In the genomic region with DNA sequence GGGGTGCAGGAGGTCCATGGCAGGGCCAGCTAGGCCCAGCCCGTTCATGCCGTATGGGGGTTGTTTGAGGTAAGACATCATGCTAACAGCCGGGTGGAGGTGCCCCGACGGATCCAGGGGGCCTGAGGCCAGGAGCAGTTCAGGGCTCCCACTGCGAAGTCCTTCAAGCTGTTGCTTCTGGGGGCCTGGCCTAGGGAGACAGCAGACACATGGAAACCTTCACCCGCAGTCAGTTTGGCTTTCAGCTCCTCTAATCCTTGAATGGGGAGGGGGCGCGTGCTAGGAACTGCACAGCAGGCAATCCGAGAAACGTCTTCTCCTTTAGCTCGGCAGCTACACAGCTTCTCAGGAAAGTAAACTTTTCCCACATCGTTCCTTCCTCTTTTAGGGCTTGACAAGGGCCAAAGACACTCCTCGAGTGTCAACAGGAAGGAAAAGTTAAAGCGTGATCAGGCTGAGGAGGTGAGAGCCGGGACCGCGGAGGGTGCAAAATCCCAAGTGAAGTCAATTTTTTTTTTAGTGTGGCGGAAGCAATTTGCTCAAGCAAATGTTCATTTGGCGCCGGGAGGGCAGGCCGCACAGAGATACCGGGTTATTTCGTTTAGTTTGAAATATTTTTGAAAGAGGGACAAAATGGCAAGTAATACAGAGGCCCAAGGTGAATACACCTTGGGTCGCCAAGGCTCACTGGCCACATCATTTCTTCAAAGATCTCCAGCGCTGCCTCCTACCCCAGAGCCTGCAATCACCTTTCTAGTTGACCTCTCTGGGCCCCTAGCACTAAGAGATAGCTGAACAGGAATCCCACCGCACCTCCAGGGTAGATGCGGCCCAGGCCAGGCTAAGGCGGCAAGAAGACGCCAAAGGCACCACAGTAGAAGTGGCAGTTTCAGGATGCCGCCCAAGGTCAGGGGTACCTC, we compare ENCODE assay signal across 10 mouse cellular contexts. TPM values are rescaled to one million over a fixed set of nuclear protein-coding genes. Genes with fewer than 3 reads are reported as not detected.
A peak's percentile ranks its signal among the peaks of the same experiment; 100 is the strongest.
DNase-seq lines count a peak whose midpoint lies in the region; ATAC-seq and TF ChIP-seq lines count a peak whose summit lies in the region.
"Had no signal": no experiment of that assay in that cellular context is flagged by ENCODE, and none has a peak within 500 bp of the region (broad histone marks: within the 10 kb centered on the region; RNA-seq: fewer than 3 reads in every experiment).

No protein-coding gene starts in this region.

- TF ChIP-seq CTCF in lung, embryonic 14.5 days (IDR thresholded peaks at IDR 0.05; ENCODE audit: low read depth): no peak
- TF ChIP-seq CTCF in midbrain, postnatal 0 days (IDR thresholded peaks at IDR 0.05): no peak

- ATAC-seq in lung, embryonic 14.5 days (ENCODE audit: insufficient read depth): no peak
- ATAC-seq in forebrain, embryonic 14.5 days: no peak
- no peak for ATAC-seq in midbrain, postnatal 0 days (ENCODE audit: low FRiP score)
- ATAC-seq in cerebellum, adult (ENCODE audit: insufficient number of reproducible peaks, low FRiP score, low TSS enrichment): no peak

- H3K4me3 ChIP-seq in lung, embryonic 14.5 days (ENCODE audit: low read depth, low read length): peak overlapping the region; percentile 53; the same call in 1 of the 2 replicates
- H3K4me3 ChIP-seq in forebrain, embryonic 14.5 days (ENCODE audit: low read depth, low read length): peak overlapping the region; percentile 67
- peak overlapping the region; percentile 43 for H3K4me3 ChIP-seq in midbrain, postnatal 0 days (ENCODE audit: low read depth, low read length)

- intact Hi-C loops in gastrocnemius, postnatal 36 days (cut with DNase I): loop anchor here (5.0 kb wide), 1 partner anchor 203 kb away; no protein-coding TSS in a partner anchor

- 13% methylated on average over 31 of the region's 31 CpGs for WGBS in lung, embryonic 14.5 days
- WGBS in forebrain, embryonic 14.5 days: 4% methylated on average over 31 of the region's 31 CpGs
- 18% methylated on average over 31 of the region's 31 CpGs for WGBS in midbrain, postnatal 0 days

- peak overlapping the region; percentile 84; the same call in 1 of the 2 replicates for H3K4me2 ChIP-seq in lung, embryonic 14.5 days
- H3K4me2 ChIP-seq in forebrain, embryonic 14.5 days (ENCODE audit: low read length): peak overlapping the region; percentile 82
- peak overlapping the region; percentile 64 for H3K4me2 ChIP-seq in midbrain, postnatal 0 days (ENCODE audit: low read depth, low read length, poor library complexity, severe bottlenecking)

- no peak overlapping the region for H3K27ac ChIP-seq in lung, embryonic 14.5 days (ENCODE audit: low read depth)
- H3K27ac ChIP-seq in forebrain, embryonic 14.5 days (ENCODE audit: low read depth, low read length): peak overlapping the region; percentile 46; the same call in 1 of the 2 replicates
- H3K27ac ChIP-seq in midbrain, postnatal 0 days (ENCODE audit: low read depth, low read length): no peak overlapping the region

- no peaks in the 10 kb centered on the region for H3K9me3 ChIP-seq in lung, embryonic 14.5 days (ENCODE audit: low read depth, low read length)
- H3K9me3 ChIP-seq in forebrain, embryonic 14.5 days (replicated peaks; ENCODE audit: control insufficient read depth, low read length): no peaks in the 10 kb centered on the region
- no peaks in the 10 kb centered on the region for H3K9me3 ChIP-seq in midbrain, postnatal 0 days (ENCODE audit: low read length)

- peaks cover 3% of the 10 kb centered on the region; the same call in 1 of the 2 replicates for H3K4me1 ChIP-seq in lung, embryonic 14.5 days (ENCODE audit: insufficient read depth)
- peaks cover 10% of the 10 kb centered on the region; the same call in 1 of the 2 replicates for H3K4me1 ChIP-seq in forebrain, embryonic 14.5 days (ENCODE audit: control insufficient read depth, insufficient read depth, low read length)
- peaks cover 4% of the 10 kb centered on the region; the same call in 1 of the 2 replicates for H3K4me1 ChIP-seq in midbrain, postnatal 0 days (ENCODE audit: insufficient read depth, low read length)

- H3K27me3 ChIP-seq in lung, embryonic 14.5 days (ENCODE audit: insufficient read depth, low read length): peaks cover 93% of the 10 kb centered on the region
- peaks cover 17% of the 10 kb centered on the region; the same call in 1 of the 2 replicates for H3K27me3 ChIP-seq in forebrain, embryonic 14.5 days (replicated peaks; ENCODE audit: control insufficient read depth, insufficient read depth, low read length)
- H3K27me3 ChIP-seq in midbrain, postnatal 0 days (ENCODE audit: insufficient read depth, low read length): peaks cover 33% of the 10 kb centered on the region

- H3K9ac ChIP-seq in lung, embryonic 14.5 days: no peak overlapping the region
- H3K9ac ChIP-seq in forebrain, embryonic 14.5 days (ENCODE audit: low read length): peak overlapping the region; percentile 74
- H3K9ac ChIP-seq in midbrain, postnatal 0 days (replicated peaks; ENCODE audit: low read length, poor library complexity, severe bottlenecking): no peak overlapping the region; the same call in 1 of the 2 replicates

- no peaks in the 10 kb centered on the region for H3K36me3 ChIP-seq in lung, embryonic 14.5 days (ENCODE audit: insufficient read depth)
- peaks cover 11% of the 10 kb centered on the region for H3K36me3 ChIP-seq in forebrain, embryonic 14.5 days (ENCODE audit: control insufficient read depth, insufficient read depth, low read length)
- no peaks in the 10 kb centered on the region for H3K36me3 ChIP-seq in midbrain, postnatal 0 days (ENCODE audit: insufficient read depth, low read length)

- peak; percentile 9 for DNase-seq in gastrocnemius, postnatal 10 days
- no peak for DNase-seq in gastrocnemius, postnatal 36 days
- DNase-seq in lung, embryonic 14.5 days: peak; percentile 40
- DNase-seq in lung, adult 18-20 months: no peak
- DNase-seq in forebrain, embryonic 14.5 days (ENCODE audit: low spot score): no peak
- no peak for DNase-seq in midbrain, postnatal 0 days (ENCODE audit: low spot score)
- no peak for DNase-seq in layer of hippocampus, adult 8-10 months (ENCODE audit: low spot score in 2 of 2)

RNA-seq across cellular contexts. Expression of a gene that starts 3.0 kb away (rescaled TPM):
- total RNA-seq in gastrocnemius, postnatal 10 days (2021): not detected
- total RNA-seq in gastrocnemius, postnatal 36 days (2021): not detected
- polyA plus RNA-seq in lung, embryonic 14.5 days (2014; fragmentation: Nextera tagmentation; extraction: Ambion mirVana): 0.38 and 0.39 TPM in 2 replicates
- 9.8 and 11.1 TPM in 2 replicates for polyA plus RNA-seq in forebrain, embryonic 14.5 days (2014; fragmentation: Nextera tagmentation; extraction: Ambion mirVana)
- total RNA-seq in midbrain, postnatal 0 days (2014; rRNA removed): 5.5 and 6.5 TPM in 2 replicates
- polyA plus RNA-seq in midbrain, postnatal 0 days (2015; fragmentation: Nextera tagmentation; extraction: Ambion mirVana): 7.6 and 8.1 TPM in 2 replicates
- total RNA-seq in layer of hippocampus, adult 8-10 months (2022): 1 to 10 TPM; 2.7 to 5.5 (median 3.5) TPM
- total RNA-seq: gastrocnemius, postnatal 4 days; neutrophil, adult 5-6 weeks had no signal

Comparison
In these comparisons a context has a peak if more than half of its experiments do, and no peak if none do; other contexts are left out.
1. DNase-seq: peak in gastrocnemius, postnatal 10 days (single experiment) and lung, embryonic 14.5 days (single experiment); none in gastrocnemius, postnatal 36 days (0 of 2), lung, adult 18-20 months (0 of 2), forebrain, embryonic 14.5 days (single experiment), midbrain, postnatal 0 days (single experiment) and layer of hippocampus, adult 8-10 months (0 of 2).
2. Peak in every context shown above with its lines, with median percentiles within 50 percentile points of each other: H3K4me2 ChIP-seq and H3K4me3 ChIP-seq.